11 mouse cellular contexts compared by ENCODE assay signal in the genomic region with DNA sequence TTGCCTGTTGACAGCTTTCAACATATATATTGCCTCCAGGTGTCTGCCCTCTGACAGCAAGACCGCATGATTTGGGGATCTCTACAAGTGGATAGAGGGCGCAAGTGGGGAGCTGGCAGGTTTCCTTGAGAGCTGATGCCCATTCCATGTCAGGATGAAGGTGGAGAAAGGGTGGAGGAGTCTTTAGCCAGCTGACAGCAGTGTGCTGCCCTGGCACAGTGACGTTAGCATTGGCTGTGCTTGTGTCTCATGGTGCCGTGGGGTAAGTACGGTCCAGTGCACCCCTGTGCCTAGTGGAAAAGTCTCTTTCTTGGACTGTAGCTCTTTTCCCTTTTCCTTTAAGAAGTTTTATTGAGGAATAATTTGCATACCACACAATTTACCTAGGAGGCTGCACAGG. TPM values are rescaled to one million over a fixed set of nuclear protein-coding genes. Genes with fewer than 3 reads are reported as not detected.
DNase-seq lines count a peak whose midpoint lies in the region; ATAC-seq and TF ChIP-seq lines count a peak whose summit lies in the region.
"Had no signal": no experiment of that assay in that cellular context is flagged by ENCODE, and none has a peak within 500 bp of the region (broad histone marks: within the 10 kb centered on the region; RNA-seq: fewer than 3 reads in every experiment).

No protein-coding gene starts in this region.

- no peaks in the 10 kb centered on the region for H3K27me3 ChIP-seq in cerebellum, adult 2 months (ENCODE audit: control insufficient read depth, insufficient read depth, low read length)
- H3K27me3 ChIP-seq in kidney, embryonic 16.5 days (ENCODE audit: insufficient read depth, low read length): no peaks in the 10 kb centered on the region
- H3K27me3 ChIP-seq in midbrain, embryonic 11.5 days (ENCODE audit: control insufficient read depth, insufficient read depth, low read length): no peaks in the 10 kb centered on the region

- no peaks in the 10 kb centered on the region for H3K9me3 ChIP-seq in kidney, embryonic 16.5 days (ENCODE audit: low read length)
- no peaks in the 10 kb centered on the region for H3K9me3 ChIP-seq in midbrain, embryonic 11.5 days (ENCODE audit: control insufficient read depth, low read length)
- H3K9me3 ChIP-seq: heart, embryonic 10.5 days had no signal

- H3K4me3 ChIP-seq in bone marrow, adult 2 months (replicated peaks; ENCODE audit: control insufficient read depth, low read depth, low read length): no peak overlapping the region
- no peak overlapping the region for H3K4me3 ChIP-seq in cerebellum, adult 2 months (replicated peaks; ENCODE audit: insufficient read depth, low read depth, low read length)
- no peak overlapping the region for H3K4me3 ChIP-seq in kidney, embryonic 16.5 days (ENCODE audit: low read length)
- no peak overlapping the region for H3K4me3 ChIP-seq in midbrain, embryonic 11.5 days (ENCODE audit: low read depth, low read length)
- H3K4me3 ChIP-seq: erythroblast, embryonic 14.5 days; heart, embryonic 10.5 days; left cerebral cortex, adult 2 months had no signal

- H3K4me1 ChIP-seq in bone marrow, adult 2 months (ENCODE audit: control insufficient read depth, insufficient read depth, low read length): peaks cover 24% of the 10 kb centered on the region
- H3K4me1 ChIP-seq in cerebellum, adult 2 months (ENCODE audit: control insufficient read depth, insufficient read depth, low read length): peaks cover 67% of the 10 kb centered on the region
- peaks cover 23% of the 10 kb centered on the region for H3K4me1 ChIP-seq in kidney, embryonic 16.5 days (ENCODE audit: insufficient read depth, low read length)
- H3K4me1 ChIP-seq in midbrain, embryonic 11.5 days (ENCODE audit: control insufficient read depth, insufficient read depth, low read length): no peaks in the 10 kb centered on the region

- H3K9ac ChIP-seq in kidney, embryonic 16.5 days (replicated peaks; ENCODE audit: low read length): no peak overlapping the region
- no peak overlapping the region for H3K9ac ChIP-seq in midbrain, embryonic 11.5 days (ENCODE audit: low read length)

- H3K4me2 ChIP-seq in kidney, embryonic 16.5 days (replicated peaks; ENCODE audit: low read depth, low read length): no peak overlapping the region
- no peak overlapping the region for H3K4me2 ChIP-seq in midbrain, embryonic 11.5 days

- TF ChIP-seq POLR2A in bone marrow, adult 2 months (IDR thresholded peaks at IDR 0.05; ENCODE audit: borderline replicate concordance, control insufficient read depth, low read depth, low read length): no peak
- TF ChIP-seq POLR2A in cerebellum, adult 2 months (IDR thresholded peaks at IDR 0.05; ENCODE audit: borderline replicate concordance, insufficient read depth, low read length): no peak

- H3K36me3 ChIP-seq in kidney, embryonic 16.5 days (ENCODE audit: insufficient read depth, low read length): no peaks in the 10 kb centered on the region
- H3K36me3 ChIP-seq in midbrain, embryonic 11.5 days (ENCODE audit: control insufficient read depth, insufficient read depth, low read length): no peaks in the 10 kb centered on the region
- H3K36me3 ChIP-seq: heart, embryonic 10.5 days had no signal

- no peak for TF ChIP-seq CTCF in bone marrow, adult 2 months (IDR thresholded peaks at IDR 0.05; ENCODE audit: control insufficient read depth, insufficient read depth, low read length)
- no peak for TF ChIP-seq CTCF in cerebellum, adult 2 months (IDR thresholded peaks at IDR 0.05; ENCODE audit: borderline replicate concordance, insufficient read depth, low read depth, low read length)

- peak; percentile 62; the same call in 1 of the 2 replicates for ATAC-seq in kidney, embryonic 16.5 days (ENCODE audit: low FRiP score, low TSS enrichment)
- no peak for ATAC-seq in midbrain, embryonic 11.5 days (ENCODE audit: low FRiP score)

- peak overlapping the region; percentile 35; the same call in 1 of the 2 replicates for H3K27ac ChIP-seq in bone marrow, adult 2 months (ENCODE audit: control insufficient read depth, insufficient read depth, low read depth, low read length, poor library complexity)
- H3K27ac ChIP-seq in cerebellum, adult 2 months (ENCODE audit: insufficient read depth, low read length): peak overlapping the region; percentile 53
- H3K27ac ChIP-seq in kidney, embryonic 16.5 days (ENCODE audit: low read length): no peak overlapping the region
- no peak overlapping the region for H3K27ac ChIP-seq in midbrain, embryonic 11.5 days (ENCODE audit: low read depth, low read length)
- H3K27ac ChIP-seq: left cerebral cortex, adult 2 months; macrophage had no signal

- 59% methylated on average over 5 of the region's 5 CpGs for WGBS in bone marrow, adult 2 months
- WGBS in cerebellum, adult 2 months: 15% methylated on average over 5 of the region's 5 CpGs
- WGBS in kidney, embryonic 16.5 days: 78% methylated on average over 5 of the region's 5 CpGs
- 86% methylated on average over 5 of the region's 5 CpGs for WGBS in midbrain, embryonic 11.5 days

- DNase-seq in kidney, adult 11 months: peak; percentile 60
- DNase-seq in kidney, postnatal 14 days: no peak
- DNase-seq in cerebellum, adult 2 months: peak; percentile 68 to 69
- no peak for DNase-seq in midbrain, embryonic 11.5 days (ENCODE audit: low spot score, missing footprints)
- no peak for DNase-seq in adrenal gland, postnatal 36 days

RNA-seq across cellular contexts. Expression of a gene that starts 9.2 kb away (rescaled TPM):
- polyA plus RNA-seq in bone marrow, adult 2 months (2011; ENCODE audit: insufficient read depth, insufficient read length, low replicate concordance, missing spikeins): 11.0 and 28.1 TPM in 2 replicates
- 164 and 181 TPM in 2 replicates for polyA plus RNA-seq in cerebellum, adult 2 months (2012; rRNA removed)
- 16.0 and 17.7 TPM in 2 replicates for polyA plus RNA-seq in kidney, embryonic 16.5 days (2015; fragmentation: Nextera tagmentation; extraction: Ambion mirVana)
- polyA plus RNA-seq in midbrain, embryonic 11.5 days (2014; fragmentation: Nextera tagmentation; extraction: Ambion mirVana): 23.2 and 25.2 TPM in 2 replicates
- 10 to 100 TPM; 84.4 to 85.9 TPM for total RNA-seq in adrenal gland, postnatal 36 days (2021)

Comparison
In these comparisons a context has a peak if more than half of its experiments do, and no peak if none do; other contexts are left out.
1. DNase-seq: peak in kidney, adult 11 months (single experiment) and cerebellum, adult 2 months (2 of 2); none in kidney, postnatal 14 days (single experiment), midbrain, embryonic 11.5 days (single experiment) and adrenal gland, postnatal 36 days (0 of 2).
2. H3K27ac ChIP-seq: peak in bone marrow, adult 2 months (single experiment) and cerebellum, adult 2 months (single experiment); none in kidney, embryonic 16.5 days (single experiment) and midbrain, embryonic 11.5 days (single experiment).